Mouse (Mus musculus): ENCODE data around the gene Sptb. TPM values are rescaled to one million over a fixed set of nuclear protein-coding genes. Genes with fewer than 3 reads are reported as not detected.

The Sptb gene
- polyA plus RNA-seq, 1 experiment from 2014 or later = 5.4 TPM

DNA sequence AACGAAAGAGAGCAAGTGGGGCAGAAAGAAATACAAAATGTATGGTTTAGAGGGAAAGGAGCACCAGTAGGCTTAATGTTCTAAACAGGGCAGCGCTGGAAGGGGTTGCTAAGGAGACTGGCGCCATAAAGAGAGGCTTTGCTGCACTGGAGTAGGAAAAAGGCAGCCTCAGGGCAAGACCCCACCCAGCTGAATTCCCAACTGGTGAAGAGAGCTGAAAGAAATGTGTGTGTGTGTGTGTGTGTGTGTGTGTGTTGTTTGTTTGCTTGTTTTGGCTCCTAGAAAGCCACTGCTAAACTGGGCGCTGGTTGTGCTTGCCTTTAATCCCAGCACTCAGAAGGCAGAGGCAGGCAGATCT is 94.8 kb downstream of the Sptb start:
- no peak for DNase-seq (ENCODE audit: extremely low spot score, low spot score)
- peaks cover 32% of the 10 kb centered on the region for H3K4me1 ChIP-seq
- WGBS = 86% methylated on average over 4 of the region's 4 CpGs

DNA sequence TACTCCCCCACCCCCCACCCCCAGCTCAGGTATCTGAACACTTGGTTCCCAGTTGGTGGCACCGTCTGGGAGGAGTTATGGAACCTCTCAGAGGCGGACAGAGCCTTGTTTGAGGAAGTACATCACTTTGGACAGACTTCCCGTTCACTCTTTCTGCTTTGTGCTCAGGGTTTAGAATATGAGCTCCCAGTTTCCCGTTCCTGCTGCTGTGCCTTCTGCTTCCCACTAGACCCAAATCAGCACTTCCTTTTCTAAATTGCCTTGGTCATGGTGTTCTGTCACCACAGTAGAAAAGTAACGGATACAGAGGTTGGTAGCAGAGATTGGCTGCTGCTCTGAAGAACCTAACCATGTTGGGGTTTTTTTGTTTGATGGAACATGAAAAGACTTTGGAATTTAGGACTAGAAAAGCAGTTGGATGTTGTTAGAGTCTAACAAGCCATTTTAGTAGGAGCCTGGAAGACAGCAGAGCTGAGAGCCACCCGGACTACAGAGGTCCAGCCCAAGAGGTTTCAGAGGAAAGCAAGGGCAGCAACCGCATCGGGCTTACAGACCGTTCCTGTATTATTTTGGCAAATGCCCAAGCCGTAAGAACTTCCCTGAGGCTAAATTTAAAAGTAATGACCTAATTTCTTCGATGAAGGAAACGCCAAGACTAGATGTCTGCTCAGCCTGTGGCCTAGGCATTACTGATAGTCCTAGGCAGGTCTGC is 95.3 kb downstream of the Sptb start:
- WGBS = 81% methylated on average over 12 of the region's 12 CpGs
- no peak overlapping the region for H3K4me3 ChIP-seq
- H3K9me3 ChIP-seq = no peaks in the 10 kb centered on the region
- H3K27me3 ChIP-seq (ENCODE audit: poor library complexity, severe bottlenecking) = no peaks in the 10 kb centered on the region
- H3K36me3 ChIP-seq (replicated peaks) = no peaks in the 10 kb centered on the region
- 0 out of 2 replicates have a peak overlapping the region, but pooled peaks have one; percentile 13 for H3K27ac ChIP-seq
- H3K4me1 ChIP-seq = peaks cover 32% of the 10 kb centered on the region
- DNase-seq (ENCODE audit: extremely low spot score, low spot score) = no peak

More for the DNA sequence above, 94.8 kb downstream of the Sptb start:
- no peaks in the 10 kb centered on the region for H3K9me3 ChIP-seq
- no peaks in the 10 kb centered on the region for H3K27me3 ChIP-seq (ENCODE audit: poor library complexity, severe bottlenecking)
- no peak overlapping the region for H3K4me3 ChIP-seq
- H3K27ac ChIP-seq = 0 out of 2 replicates have a peak overlapping the region, but pooled peaks have one; percentile 13
- H3K36me3 ChIP-seq (replicated peaks) = no peaks in the 10 kb centered on the region

DNA sequence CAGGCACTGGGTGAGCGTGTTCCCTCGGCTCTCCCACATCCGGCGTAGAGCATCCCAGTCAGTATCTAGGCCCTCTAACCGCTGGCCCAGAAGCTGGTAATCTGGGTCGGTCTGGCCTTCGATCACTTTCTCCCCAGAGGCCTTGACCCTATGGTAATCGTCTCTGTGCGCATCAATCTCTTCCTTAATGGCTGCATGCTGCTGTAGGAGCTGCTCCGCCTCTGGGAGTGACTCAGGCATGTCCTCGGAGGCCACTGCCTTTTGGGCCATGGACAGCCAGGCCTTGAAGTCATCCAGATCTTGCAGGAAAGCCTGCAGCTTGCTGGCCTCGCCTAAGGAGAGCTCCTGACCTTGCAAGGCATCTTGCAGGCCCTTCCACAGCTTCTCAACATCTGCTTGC is 97.7 kb downstream of the Sptb start:
- no peaks in the 10 kb centered on the region for H3K9me3 ChIP-seq
- no peak overlapping the region for H3K27ac ChIP-seq
- H3K27me3 ChIP-seq (ENCODE audit: poor library complexity, severe bottlenecking) = peaks cover 14% of the 10 kb centered on the region; the same call in 1 of the 2 replicates
- no peaks in the 10 kb centered on the region for H3K36me3 ChIP-seq (replicated peaks)
- DNase-seq (ENCODE audit: extremely low spot score, low spot score) = no peak
- H3K4me3 ChIP-seq = no peak overlapping the region
- H3K4me1 ChIP-seq = peaks cover 14% of the 10 kb centered on the region
- whole genome bisulfite sequencing = 90% methylated on average over 12 of the region's 12 CpGs

DNA sequence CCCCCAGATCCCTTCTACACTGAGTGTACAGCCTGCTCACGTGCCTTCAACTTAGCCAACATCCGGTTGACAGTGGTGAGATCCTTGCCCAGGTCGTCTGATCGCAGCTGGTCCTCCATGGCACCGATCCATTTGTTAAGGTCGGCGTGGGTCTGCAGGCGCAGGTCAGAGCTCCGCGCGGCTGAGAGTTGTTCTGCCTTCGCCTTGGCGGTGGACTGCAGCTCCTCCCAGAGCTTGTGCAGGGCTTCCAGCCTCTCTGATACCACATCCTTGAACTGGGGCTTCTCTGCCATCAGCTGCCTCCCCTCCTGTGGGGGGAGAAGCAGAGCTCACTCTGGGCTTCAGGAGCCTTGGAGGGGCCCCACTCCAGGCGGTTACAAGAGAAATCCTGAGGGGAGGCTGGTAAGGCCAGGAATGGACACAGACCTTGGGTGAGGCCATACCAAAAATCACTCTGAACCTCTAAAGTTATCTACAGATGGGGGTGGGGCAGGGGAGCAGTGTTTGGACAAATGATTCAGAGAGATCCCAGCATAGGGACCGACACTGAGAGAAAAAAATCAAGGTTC is 101.3 kb downstream of the Sptb start:
- Histone ChIP-seq H3K36me3 (replicated peaks) (no peaks in the 10 kb centered on the region), H3K4me1 (0 out of 2 replicates have a peak, but pooled peaks cover 5% of the 10 kb centered on the region), H3K9me3 (no peaks in the 10 kb centered on the region), H3K27me3 (ENCODE audit: poor library complexity, severe bottlenecking) (peaks cover 14% of the 10 kb centered on the region; the same call in 1 of the 2 replicates), H3K4me3 (no peak overlapping the region), H3K27ac (no peak overlapping the region)
- no peak for DNase-seq (ENCODE audit: extremely low spot score, low spot score)
- WGBS = 86% methylated on average over 15 of the region's 15 CpGs

DNA sequence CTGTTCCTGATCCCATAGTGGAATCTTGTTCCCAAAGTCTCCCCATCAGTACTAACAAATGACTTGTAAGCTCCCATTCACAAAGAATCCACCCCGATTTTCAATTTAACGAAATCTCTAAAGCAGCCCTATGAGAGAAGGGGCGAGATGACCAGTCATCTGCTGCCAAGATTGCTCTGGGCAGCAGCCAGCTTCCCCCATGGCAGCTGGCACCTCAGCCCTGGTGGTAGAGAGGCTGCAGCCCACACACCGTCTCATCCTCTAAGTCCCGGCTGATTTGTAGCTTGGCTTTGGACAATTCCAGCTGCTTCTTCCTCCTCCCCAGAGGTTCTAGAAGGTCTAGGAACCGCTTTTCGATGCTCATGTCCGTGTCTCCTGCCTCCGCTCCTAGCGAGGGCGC is 102.1 kb downstream of the Sptb start:
- H3K27me3 ChIP-seq (ENCODE audit: poor library complexity, severe bottlenecking) = peaks cover 14% of the 10 kb centered on the region; the same call in 1 of the 2 replicates
- no peak overlapping the region for H3K27ac ChIP-seq
- H3K4me1 ChIP-seq = 0 out of 2 replicates have a peak, but pooled peaks cover 5% of the 10 kb centered on the region
- DNase-seq (ENCODE audit: extremely low spot score, low spot score) = no peak
- H3K36me3 ChIP-seq (replicated peaks) = no peaks in the 10 kb centered on the region
- no peaks in the 10 kb centered on the region for H3K9me3 ChIP-seq
- WGBS = 90% methylated on average over 11 of the region's 11 CpGs
- H3K4me3 ChIP-seq = no peak overlapping the region

DNA sequence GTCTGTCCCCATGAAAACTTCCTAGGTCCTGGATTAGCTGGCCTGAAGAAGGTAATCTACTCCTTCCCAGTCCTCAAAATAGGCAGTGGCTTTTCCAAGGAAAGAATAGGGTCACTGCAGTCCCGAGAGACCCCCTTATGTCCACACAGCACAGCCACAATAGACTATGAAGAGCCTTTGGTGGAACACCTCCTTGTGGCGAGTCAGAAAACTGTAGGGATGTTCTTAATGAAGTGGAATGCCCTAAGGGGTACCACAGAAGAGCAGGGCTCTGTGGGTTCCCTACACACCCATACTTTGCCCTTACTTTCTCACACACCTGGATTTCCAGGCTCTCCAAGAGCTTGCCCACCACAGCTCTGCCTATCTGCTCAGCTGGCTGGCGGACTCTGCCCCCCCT is 104.5 kb downstream of the Sptb start:
- Histone ChIP-seq H3K27me3 (ENCODE audit: poor library complexity, severe bottlenecking) (peaks cover 14% of the 10 kb centered on the region; the same call in 1 of the 2 replicates), H3K9me3 (no peaks in the 10 kb centered on the region), H3K4me3 (no peak overlapping the region), H3K4me1 (0 out of 2 replicates have a peak, but pooled peaks cover 5% of the 10 kb centered on the region), H3K27ac (no peak overlapping the region), H3K36me3 (replicated peaks) (no peaks in the 10 kb centered on the region)
- WGBS = 63% methylated on average over 3 of the region's 3 CpGs
- no peak for DNase-seq (ENCODE audit: extremely low spot score, low spot score)

DNA sequence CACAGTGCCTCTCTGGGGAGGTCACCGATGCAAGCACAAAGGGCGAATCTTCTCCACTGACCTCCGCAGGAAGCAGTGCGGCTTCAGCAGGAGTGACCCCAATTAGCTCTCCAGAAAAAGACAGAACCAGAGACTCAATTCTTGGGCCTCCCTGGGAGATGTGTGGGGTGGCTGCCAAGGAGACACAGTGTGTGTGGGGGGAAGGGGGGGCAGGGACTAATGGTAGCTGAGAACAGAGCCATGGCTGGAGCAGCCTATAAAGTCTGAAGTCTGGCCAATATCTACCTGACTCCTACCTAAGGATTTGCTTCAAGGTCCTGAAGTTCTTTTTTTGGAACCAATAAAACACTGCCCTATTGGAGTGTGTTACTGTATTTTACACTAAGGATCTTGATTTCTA is 105.8 kb downstream of the Sptb start:
- no peak overlapping the region for H3K27ac ChIP-seq
- 0 out of 2 replicates have a peak, but pooled peaks cover 5% of the 10 kb centered on the region for H3K4me1 ChIP-seq
- 52% methylated on average over 4 of the region's 4 CpGs for WGBS

DNA sequence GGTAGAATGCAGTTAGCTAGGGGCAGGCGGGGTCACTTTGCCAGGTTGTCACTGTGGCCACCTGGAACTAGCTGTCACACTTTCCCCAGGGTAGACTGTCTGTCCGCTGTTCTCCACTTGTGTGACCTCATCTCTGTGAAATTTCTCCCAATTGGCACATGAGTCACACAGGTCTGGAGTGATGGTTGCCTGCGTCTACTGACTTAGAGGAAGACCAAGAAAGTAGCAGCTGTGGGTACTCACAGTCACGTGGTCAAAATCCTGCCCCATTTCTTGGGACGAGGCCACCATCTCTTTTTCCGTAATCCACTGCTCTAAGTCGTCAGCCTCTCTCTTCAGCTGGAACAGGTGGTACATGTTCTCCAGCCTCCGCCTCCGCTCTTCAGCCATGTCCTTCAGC is 106.6 kb downstream of the Sptb start:
- WGBS = 92% methylated on average over 9 of the region's 9 CpGs
- no peak for DNase-seq (ENCODE audit: extremely low spot score, low spot score)
- Histone ChIP-seq H3K9me3 (no peaks in the 10 kb centered on the region), H3K27ac (no peak overlapping the region), H3K36me3 (replicated peaks) (no peaks in the 10 kb centered on the region), H3K4me3 (no peak overlapping the region), H3K27me3 (ENCODE audit: poor library complexity, severe bottlenecking) (peaks cover 9% of the 10 kb centered on the region; the same call in 1 of the 2 replicates), H3K4me1 (0 out of 2 replicates have a peak, but pooled peaks cover 5% of the 10 kb centered on the region)

More for the DNA sequence above, 105.8 kb downstream of the Sptb start:
- no peak overlapping the region for H3K4me3 ChIP-seq
- peaks cover 14% of the 10 kb centered on the region; the same call in 1 of the 2 replicates for H3K27me3 ChIP-seq (ENCODE audit: poor library complexity, severe bottlenecking)
- H3K9me3 ChIP-seq = no peaks in the 10 kb centered on the region
- DNase-seq (ENCODE audit: extremely low spot score, low spot score) = no peak
- H3K36me3 ChIP-seq (replicated peaks) = no peaks in the 10 kb centered on the region

DNA sequence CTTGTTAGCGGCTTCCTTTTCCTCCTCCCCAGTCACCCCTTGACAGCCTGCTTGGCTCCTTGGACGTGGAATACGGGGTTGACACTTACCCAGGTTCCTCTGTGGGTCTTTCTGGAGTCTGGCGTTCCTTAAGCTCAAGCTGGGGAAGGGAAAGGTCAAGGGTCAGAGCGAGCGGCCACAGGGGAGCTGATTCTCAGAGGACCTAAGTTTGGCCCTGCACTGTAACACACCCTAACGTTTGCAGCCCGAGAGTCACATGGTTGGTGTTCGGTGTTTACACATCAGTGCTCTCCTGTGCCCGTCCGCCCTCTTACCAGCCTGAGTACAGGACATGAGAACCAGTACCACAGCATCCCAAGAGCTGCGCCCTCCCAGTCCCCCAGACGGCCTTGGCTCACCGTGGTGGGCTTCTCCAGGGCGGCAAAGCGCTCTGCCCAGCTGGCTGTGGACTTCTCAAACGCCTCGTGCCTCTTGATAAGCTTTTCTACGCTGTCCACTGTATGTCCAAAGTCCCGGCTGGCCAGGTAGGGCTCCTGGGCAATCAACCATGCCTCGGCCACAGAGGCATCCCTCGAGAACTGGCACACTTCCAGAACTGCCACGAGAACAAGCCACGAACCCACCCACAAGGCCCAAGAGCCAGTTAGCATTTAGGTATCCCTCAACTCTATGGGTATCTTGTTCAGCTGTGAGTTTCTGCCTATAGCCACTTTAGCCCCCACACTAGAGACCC is 112.0 kb downstream of the Sptb start:
- peaks cover 25% of the 10 kb centered on the region for H3K4me1 ChIP-seq
- DNase-seq (ENCODE audit: extremely low spot score, low spot score) = no peak
- H3K27ac ChIP-seq = no peak overlapping the region
- no peaks in the 10 kb centered on the region for H3K9me3 ChIP-seq
- peaks cover 19% of the 10 kb centered on the region; the same call in 1 of the 2 replicates for H3K27me3 ChIP-seq (ENCODE audit: poor library complexity, severe bottlenecking)
- H3K4me3 ChIP-seq = no peak overlapping the region
- no peaks in the 10 kb centered on the region for H3K36me3 ChIP-seq (replicated peaks)
- WGBS = 77% methylated on average over 24 of the region's 24 CpGs

DNA sequence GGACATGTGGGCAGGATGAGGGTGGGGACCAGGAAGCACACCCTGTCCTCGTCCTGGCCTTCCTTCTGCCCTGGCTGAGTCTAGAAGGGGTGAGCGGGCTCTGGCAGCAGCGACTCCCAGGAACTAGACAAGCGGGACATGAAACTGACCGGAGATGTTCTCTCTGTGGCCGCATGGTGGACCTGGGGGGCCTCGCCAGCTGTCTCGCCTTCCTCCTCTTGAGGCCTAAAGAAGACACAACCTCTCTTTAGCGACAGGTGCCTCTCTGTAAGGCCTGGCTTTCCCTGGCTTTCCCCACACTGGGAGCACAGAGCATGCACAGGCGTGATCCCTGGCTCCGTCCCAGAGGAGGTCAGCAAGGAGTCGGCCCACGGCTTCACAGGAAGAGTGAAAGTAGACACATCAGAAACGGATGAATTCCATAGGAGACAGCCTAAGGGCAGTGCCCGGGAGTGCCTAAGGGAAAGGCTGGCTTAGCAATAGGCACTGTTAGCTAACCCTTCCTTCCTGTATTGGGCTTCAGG is 112.7 kb downstream of the Sptb start:
- peaks cover 25% of the 10 kb centered on the region for H3K4me1 ChIP-seq
- WGBS = 82% methylated on average over 15 of the region's 15 CpGs
- H3K9me3 ChIP-seq = no peaks in the 10 kb centered on the region
- no peak overlapping the region for H3K27ac ChIP-seq
- H3K27me3 ChIP-seq (ENCODE audit: poor library complexity, severe bottlenecking) = peaks cover 27% of the 10 kb centered on the region; the same call in 1 of the 2 replicates
- H3K36me3 ChIP-seq (replicated peaks) = no peaks in the 10 kb centered on the region
- DNase-seq (ENCODE audit: extremely low spot score, low spot score) = no peak
- H3K4me3 ChIP-seq = no peak overlapping the region

DNA sequence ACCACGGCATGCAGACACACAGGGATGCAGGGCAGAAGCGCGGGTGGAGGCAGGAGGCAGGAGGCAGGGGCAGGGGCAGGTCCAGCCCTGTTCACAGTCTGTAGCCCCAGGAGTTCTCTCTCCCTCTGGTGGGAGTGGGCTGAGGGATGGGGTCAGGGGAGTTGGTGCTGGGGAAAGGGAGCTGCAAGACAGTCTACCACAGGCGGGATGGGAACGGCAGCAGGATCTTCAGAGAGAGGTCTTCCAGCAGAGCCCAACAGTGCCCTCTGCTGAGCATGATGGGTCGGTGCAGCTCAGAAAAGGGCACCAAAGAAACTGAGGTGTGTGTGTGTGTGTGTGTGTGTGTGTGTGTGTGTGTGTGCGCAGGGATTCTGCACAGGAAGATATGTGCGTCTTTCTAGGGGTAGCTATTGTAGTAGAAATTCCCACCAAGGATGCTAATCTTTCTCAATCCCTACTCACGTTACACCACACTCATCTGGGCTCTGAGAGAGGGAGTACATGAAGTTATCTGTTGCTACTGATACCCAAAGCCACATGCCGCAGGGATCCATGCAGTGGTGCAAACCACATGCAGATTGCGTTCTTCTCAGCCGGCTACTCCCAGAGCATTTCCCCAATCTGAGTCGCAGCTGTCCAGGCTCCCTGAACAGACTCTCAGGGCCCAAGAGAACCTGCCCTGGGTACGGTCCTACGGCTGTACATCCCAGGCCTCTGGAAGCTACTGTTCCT is 113.9 kb downstream of the Sptb start:
- Histone ChIP-seq H3K9me3 (no peaks in the 10 kb centered on the region), H3K4me3 (no peak overlapping the region), H3K27me3 (ENCODE audit: poor library complexity, severe bottlenecking) (peaks cover 27% of the 10 kb centered on the region; the same call in 1 of the 2 replicates), H3K4me1 (peaks cover 25% of the 10 kb centered on the region), H3K36me3 (replicated peaks) (no peaks in the 10 kb centered on the region), H3K27ac (no peak overlapping the region; the same call in 1 of the 2 replicates)
- 57% methylated on average over 15 of the region's 15 CpGs for WGBS
- DNase-seq (ENCODE audit: extremely low spot score, low spot score) = peak; percentile 71

DNA sequence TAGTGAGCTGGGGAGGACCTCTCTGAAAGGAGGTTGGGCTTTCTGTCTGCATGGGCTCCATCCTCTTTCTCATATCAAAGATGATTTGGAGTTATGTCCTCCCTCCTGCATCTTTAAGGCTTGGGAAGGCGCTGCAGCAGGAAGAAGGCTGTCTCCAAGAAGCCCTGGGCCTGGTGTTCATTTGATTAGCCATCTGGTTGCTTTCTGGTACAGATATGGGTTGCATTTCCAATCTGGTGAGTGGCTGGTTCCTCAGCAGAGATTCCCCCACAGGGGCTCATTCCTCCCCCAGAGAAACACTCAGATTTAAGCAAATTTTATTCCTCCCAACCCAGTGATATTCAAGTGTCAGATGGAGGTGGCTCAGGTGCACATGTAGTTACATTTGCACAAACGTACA is 114.5 kb downstream of the Sptb start:
- no peaks in the 10 kb centered on the region for H3K36me3 ChIP-seq (replicated peaks)
- H3K27me3 ChIP-seq (ENCODE audit: poor library complexity, severe bottlenecking) = peaks cover 27% of the 10 kb centered on the region; the same call in 1 of the 2 replicates
- H3K4me1 ChIP-seq = peaks cover 25% of the 10 kb centered on the region
- no peak overlapping the region for H3K4me3 ChIP-seq
- no peak overlapping the region for H3K27ac ChIP-seq
- WGBS = 85% methylated on average over 2 of the region's 2 CpGs
- DNase-seq (ENCODE audit: extremely low spot score, low spot score) = no peak
- no peaks in the 10 kb centered on the region for H3K9me3 ChIP-seq
